Mouse (Mus musculus): ENCODE measurements around the gene Agpat1.

DNA sequence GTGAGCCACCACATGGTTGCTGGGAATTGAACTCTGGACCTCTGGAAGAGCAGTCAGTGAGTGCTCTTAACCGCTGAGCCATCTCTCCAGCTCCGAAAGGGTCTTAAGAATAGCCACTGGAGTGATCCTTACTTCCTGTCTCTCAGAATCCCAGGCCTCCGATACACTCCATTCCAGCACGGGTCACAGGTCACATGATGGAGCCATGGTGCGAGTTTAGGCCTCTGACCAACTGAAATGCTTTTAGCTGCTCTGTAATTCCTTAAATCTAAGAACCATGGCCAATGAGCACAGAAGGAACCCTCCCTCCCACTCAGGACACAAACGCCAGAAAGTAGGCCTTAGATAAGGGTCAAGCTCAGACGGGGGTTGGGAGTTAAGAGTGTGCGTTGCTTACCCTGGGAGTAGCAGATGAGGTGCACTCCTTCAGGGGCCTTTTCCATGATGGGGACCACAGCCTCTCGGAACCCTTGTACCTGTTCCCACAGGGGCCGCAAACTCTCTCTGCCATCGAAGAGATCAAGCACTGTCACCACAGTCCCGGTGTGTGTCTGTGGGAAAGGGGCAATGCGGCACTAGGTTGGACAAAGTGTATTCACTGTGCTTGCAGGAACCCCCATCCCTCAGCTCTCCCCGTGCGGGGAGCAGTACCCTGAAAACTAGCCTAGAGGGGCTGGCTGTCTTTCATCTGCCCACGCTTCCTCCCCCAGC is 22.2 kb downstream of the Agpat1 start:
- TF ChIP-seq CTCF (IDR thresholded peaks at IDR 0.05; ENCODE audit: control insufficient read depth, insufficient read depth, insufficient replicate concordance, low read depth, low read length) (no peak), POLR2A (IDR thresholded peaks at IDR 0.05; ENCODE audit: control insufficient read depth, low read depth, low read length) (no peak)
